Mouse (Mus musculus) right cerebral cortex, adult 18-20 months (tissue): ENCODE data around the gene Suz12.
"Not testable (repeated sequence)": the region's sequence is repeated elsewhere in the genome, so short reads cannot be mapped to it uniquely, and the experiment has no call there.

ENCODE experiments used
- DNase-seq: peaks from one replicate; pipeline ENCODE4 v3.0.0; 2022; ENCODE audit warnings: mixed read lengths

Gene Suz12

GRCm38 (mm10) chr11:79992592-79993355, at the start of gene Suz12:
Gene Suz12 (plus strand): TSS chr11:79993106.
- DNase-seq: peak; percentile 97

GRCm38 (mm10) chr11:79943136-79943535, 49.8 kb upstream of the Suz12 start:
- no peak for DNase-seq

DNA sequence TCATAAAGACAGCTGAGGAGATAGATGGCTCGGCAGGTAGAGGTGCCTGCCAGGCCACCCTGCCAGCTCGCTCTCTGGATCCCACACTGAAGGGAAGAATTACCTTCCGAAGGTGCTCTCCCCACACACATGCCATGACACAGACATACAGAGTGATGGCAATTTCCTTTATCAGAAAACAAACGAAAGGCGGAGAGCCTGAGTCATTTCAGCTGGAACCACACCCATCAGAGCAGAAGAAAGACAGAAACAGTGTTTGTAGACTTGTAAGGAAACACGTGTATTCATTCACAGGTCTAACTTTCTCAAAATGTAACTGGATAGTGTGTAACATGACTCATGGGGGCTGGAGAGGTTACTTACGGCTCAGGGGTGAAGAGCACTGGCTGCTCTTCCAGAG, 49.3 kb upstream of the Suz12 start:
- no peak for DNase-seq

- no peak for DNase-seq
These were observed 45.6 kb upstream of the Suz12 start for GRCm38 (mm10) chr11:79947265-79947664.

- no peak for DNase-seq
These were observed 31.4 kb upstream of the Suz12 start for GRCm38 (mm10) chr11:79961346-79962124.

- DNase-seq: peak; percentile 97
These were observed 30.6 kb upstream of the Suz12 start, which contains the start of gene Utp6 for GRCm38 (mm10) chr11:79962125-79962876. Gene Utp6 (minus strand): TSS chr11:79962390.

DNA sequence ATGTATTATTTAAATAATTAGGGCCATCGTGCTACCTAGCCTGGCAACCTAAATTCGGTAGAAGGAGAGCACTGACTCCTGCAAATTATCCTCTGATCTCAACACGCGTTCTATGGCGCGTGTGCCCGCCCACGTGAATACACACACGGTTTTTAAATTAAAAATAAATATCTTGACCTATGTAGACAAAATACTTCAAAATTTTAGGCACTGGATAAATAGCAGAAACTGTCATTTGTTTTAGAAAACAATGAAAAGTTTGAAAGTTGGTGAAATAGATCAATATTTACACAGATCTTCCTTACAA, 30.1 kb upstream of the Suz12 start:
- no peak for DNase-seq

GRCm38 (mm10) chr11:79963212-79963974, 29.5 kb upstream of the Suz12 start:
- no peak for DNase-seq

GRCm38 (mm10) chr11:79965896-79966295, 27.0 kb upstream of the Suz12 start:
- DNase-seq: peak; percentile 19

GRCm38 (mm10) chr11:79967752-79968151, 25.2 kb upstream of the Suz12 start:
- no peak for DNase-seq

- no peak for DNase-seq
These were observed 19.8 kb upstream of the Suz12 start for GRCm38 (mm10) chr11:79973133-79973532.

GRCm38 (mm10) chr11:79973626-79974476, 19.1 kb upstream of the Suz12 start:
- DNase-seq: peak; percentile 12

DNA sequence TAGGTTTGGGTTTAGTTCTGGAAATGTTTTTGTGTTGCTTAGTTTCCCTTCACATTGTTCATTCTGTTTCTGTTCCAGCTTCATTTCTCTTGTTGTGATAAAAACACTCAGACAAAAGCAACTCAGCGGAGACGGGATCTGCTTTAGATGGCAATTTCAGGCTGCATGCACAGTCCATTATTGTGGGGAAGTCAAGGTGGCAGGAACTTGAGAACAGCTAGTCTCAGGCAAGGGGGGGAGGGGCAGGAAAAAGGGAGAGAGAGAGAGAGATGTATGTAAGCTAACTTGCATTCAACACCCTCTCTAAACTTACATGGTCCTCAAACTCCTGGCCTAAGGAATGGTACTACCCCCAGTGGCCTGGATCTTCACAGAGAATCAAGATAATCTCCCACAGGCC, 17.5 kb upstream of the Suz12 start:
- DNase-seq: no peak

GRCm38 (mm10) chr11:79976222-79976621, 16.7 kb upstream of the Suz12 start:
- no peak for DNase-seq

- DNase-seq: not testable (repeated sequence)
These were observed 16.3 kb upstream of the Suz12 start for GRCm38 (mm10) chr11:79976645-79977044.

- not testable (repeated sequence) for DNase-seq
These were observed 15.8 kb upstream of the Suz12 start for GRCm38 (mm10) chr11:79977061-79977460.

GRCm38 (mm10) chr11:79977747-79978146, 15.2 kb upstream of the Suz12 start:
- not testable (repeated sequence) for DNase-seq

- no peak for DNase-seq
These were observed 6.0 kb upstream of the Suz12 start for GRCm38 (mm10) chr11:79986886-79987285.

GRCm38 (mm10) chr11:79987896-79988295, 5.0 kb upstream of the Suz12 start:
- DNase-seq: no peak

DNA sequence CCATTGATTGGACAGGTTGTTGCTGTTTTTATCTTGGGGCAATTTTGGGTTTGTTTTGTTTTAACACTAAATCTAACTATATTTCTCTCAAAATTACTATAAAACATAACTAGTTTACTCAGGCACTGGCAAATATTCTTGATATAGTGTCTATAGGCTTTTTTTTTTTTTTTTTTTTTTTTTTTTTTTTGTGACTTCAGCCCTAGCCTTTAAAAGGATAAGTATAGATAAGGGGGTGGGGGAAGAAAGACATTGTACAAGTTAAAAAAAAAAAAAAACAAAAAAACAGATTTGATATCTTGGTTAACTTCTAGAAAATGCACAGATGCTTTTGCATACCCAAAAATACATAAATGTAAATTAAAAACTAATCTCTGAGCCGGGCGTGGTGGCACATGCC, 2.8 kb upstream of the Suz12 start:
- DNase-seq: no peak

GRCm38 (mm10) chr11:79991600-79991999, 1.3 kb upstream of the Suz12 start:
- DNase-seq: no peak
